Mouse (Mus musculus): Measurements from ENCODE around the gene Adat3. TPM values are rescaled to one million over a fixed set of nuclear protein-coding genes. Genes with fewer than 3 reads are reported as not detected.
A peak's percentile ranks its signal among the peaks of the same experiment; 100 is the strongest.
"Not testable (repeated sequence)": the region's sequence is repeated elsewhere in the genome, so short reads cannot be mapped to it uniquely, and the experiment has no call there.

Adat3 gene
- total RNA-seq, 2 experiments from 2014 or later: 3.0 to 3.2 TPM

DNA sequence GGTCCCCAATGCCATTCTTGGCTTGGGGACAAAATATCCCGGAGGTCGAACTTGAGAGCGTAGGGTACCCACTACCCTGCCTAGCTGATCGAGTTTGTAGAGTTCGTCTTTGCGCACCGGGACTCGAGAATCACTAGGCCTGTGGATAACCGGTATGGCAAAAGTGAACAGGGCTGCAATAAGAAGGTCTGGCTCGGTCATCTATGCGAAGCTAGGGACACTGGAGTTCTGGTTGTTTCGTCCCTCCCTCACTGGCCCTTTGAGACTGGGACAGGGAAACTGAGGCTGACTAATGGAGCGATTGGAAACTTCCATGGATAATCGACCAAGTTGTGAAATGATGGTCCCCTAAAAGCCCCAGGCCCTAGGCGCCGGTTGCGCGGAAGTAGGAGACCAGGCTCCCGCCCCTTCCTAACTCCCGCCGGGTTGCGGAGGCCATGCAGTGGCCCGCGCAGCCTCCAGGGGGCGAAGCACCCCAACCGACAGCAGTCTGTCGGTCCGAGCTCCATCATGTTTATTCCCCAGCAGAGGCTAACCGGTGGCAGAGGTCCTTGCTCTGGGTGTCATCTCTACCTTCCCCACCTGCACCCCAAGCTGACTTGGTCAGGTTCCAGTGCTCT is 24.4 kb upstream of the Adat3 start:
- DNase-seq (ENCODE audit: low spot score in 2 of 2): peak; percentile 72 to 86

DNA sequence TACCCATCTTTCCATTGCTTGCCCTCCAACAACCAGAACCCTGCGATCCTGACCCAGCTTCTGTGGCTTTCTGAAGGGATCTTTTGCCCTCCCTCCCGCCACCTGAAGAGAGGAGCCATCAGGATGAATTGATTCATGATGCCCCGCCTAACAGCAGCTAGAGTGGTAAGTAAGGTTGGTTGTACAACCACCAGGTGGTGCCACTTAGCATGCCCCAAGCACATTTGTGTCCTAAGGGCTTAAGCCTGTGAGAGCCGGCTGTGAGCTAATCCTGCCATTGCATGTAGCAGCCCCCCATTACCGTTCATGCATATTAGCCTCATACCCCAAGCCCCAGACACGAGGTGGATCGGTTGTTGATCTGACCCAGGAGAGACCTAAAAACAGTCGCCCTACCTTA is 23.8 kb upstream of the Adat3 start:
- peak in 1 of 2 experiments; percentile 46 for DNase-seq (ENCODE audit: low spot score in 2 of 2)

DNA sequence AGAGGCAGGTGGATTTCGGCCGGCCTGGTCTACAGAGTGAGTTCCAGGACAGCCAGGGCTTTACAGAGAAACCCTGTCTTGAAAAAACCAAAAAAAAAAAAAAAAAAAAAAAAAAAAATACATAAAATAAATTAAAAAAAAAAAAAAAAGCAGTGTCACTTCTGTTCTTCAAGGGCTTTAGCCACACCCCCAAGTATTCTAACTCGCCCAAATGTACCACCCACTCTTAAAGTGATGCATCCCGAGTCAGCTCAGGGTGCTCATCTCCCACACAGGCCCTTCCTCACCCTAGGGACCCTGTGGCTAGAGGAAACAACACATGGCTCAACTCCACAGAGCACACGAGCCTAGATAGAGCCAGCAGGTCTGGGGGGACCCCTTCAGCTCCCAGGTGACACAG is 19.6 kb upstream of the Adat3 start:
- DNase-seq (ENCODE audit: low spot score in 2 of 2): no peak

DNA sequence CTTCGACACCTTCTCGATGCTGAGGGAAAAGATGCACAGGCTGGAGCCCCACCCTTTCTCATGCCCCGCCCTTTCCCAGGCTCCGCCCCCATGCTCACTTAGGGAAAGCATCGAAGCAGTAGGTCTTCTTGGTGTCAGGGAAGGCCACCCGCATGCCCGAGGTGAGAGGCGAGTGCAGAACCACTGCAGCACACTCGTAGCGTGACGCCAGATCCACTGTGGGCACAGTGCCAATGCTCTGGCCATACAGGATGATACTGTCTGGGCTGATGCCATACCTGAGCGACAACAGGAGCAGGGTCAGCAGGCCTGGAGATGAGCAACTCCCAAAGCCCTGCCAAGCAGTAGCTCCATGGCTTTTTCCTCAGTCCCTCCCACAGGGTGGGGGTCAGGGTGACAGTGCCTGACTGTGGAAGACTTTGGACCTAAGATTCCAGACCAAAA is 18.6 kb upstream of the Adat3 start:
- DNase-seq (ENCODE audit: low spot score in 2 of 2): peak in 1 of 2 experiments; percentile 18

DNA sequence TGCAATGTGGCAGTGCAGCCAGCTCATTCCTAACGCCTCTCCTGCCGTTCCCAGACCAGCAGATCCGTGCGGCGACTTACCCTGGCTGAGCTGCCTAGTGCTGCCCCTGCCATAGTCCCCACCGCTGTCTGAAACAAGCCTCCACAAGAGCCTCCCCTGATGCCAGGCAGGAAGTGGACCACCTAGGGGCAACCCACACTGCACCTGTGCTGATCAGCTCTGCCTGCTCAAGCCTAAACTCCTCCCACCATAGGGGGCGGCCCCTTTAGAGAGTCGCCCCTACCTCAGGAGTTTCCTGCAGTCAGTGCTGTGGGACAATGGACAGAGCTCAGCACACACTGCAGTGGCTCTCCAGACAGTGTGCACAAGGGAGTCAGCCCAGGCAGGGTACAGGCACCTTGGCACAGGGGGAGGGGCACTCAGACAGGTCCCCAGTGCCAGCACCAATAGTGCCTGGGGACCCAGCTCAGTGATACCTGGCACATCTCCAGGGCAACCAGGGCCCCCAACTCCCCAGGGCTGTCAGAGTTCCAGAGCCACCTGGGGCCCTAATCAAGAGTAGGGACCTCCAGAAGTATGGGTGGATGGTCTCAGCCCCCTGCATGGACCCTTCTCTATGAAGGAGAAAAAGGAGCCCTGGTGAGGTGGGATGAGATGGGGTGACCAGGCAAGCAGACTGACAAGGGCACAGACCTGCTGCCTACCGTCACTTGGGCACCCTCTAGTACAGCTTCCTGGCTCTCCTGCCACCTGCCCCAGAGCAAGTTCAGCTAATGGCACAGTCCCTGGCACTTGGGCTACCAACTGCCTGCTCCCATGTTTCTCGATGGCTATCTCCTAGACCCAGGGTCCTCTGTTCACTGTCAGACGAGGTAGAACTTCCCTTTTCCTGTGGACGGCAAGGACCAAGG is 17.8 kb upstream of the Adat3 start:
- no peak for DNase-seq (ENCODE audit: low spot score in 2 of 2)

DNA sequence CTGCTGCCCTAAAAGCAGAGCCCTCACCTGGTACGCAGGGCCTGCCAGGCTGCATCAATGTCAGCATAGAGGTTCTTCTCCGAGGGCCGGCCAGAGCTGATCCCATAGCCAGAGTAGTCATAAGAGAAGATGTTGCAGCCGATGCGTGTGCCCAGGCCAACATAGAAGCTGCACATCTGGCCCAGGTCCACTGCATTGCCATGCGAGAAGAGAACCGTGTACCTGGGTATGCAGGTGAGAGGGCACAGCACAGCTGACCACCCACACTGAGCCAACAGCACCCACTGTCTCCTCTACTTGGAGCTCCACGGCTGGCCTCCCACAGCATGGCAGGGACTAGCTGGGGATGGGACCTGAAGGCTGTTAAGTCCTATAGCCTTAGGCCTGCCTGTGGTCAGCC is 17.1 kb upstream of the Adat3 start:
- DNase-seq (ENCODE audit: low spot score in 2 of 2): no peak

DNA sequence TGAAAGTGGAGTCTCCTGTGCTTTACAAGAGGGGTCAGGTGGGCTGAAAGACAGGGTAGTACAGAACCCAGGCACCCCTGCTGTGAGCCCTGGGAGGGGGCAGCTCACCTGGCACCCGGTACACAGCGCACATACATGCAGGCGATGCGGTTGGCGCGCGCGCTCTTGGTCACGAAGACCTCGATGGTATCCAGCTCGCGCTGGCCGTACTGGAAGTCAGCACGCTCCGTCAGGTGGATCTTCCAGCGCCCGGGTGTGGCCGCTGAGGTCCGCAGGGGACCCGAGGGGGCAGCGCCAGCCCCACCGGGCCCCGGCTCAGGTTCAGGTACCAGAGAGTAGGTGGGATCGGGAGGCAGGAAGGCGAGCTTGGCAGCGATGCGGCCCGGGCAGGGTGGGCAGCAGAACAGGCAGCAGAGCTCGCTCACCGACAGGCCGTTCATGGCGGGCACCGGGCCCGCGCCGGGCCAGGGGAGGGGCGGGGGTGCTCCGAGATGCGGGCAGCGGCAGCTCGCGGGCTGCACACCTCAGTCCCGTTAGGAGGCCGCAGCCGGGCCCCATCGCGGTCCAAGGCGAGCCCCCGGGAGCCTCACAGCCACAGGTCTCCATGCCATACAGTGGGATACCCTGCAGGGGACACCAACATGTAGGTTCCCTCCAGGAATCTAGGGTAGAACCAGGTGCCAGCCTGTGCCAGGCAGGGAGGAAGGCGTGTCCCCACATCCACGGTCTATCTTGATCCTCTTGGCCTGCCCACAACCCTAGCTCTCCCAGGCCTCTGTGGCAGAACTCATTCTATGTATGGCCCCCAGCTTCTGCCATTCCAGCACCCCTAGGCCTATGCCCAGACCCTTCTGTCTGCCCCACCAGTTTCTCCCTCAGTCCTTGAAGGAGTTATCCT is 16.0 kb upstream of the Adat3 start:
- peak in 1 of 2 experiments; percentile 30 for DNase-seq (ENCODE audit: low spot score in 2 of 2)

DNA sequence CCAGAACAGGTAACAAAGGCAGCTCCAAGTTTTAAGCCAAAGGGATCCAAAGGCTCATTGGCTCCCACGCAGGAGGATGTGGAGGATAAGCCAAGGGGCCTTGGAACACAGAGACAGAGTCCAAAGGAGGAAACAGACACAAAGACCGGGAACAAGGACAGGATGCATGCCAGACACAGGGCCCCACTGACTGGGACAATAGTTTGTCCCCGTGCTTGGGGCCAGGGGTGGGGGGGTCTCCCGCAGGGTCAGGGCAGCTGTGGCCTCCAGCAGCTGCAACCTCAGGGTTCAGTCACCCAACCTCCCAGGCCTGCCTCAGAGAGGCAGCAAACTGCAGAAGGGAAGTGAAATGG is 15.4 kb upstream of the Adat3 start:
- DNase-seq (ENCODE audit: low spot score in 2 of 2): peak in 1 of 2 experiments; percentile 17

DNA sequence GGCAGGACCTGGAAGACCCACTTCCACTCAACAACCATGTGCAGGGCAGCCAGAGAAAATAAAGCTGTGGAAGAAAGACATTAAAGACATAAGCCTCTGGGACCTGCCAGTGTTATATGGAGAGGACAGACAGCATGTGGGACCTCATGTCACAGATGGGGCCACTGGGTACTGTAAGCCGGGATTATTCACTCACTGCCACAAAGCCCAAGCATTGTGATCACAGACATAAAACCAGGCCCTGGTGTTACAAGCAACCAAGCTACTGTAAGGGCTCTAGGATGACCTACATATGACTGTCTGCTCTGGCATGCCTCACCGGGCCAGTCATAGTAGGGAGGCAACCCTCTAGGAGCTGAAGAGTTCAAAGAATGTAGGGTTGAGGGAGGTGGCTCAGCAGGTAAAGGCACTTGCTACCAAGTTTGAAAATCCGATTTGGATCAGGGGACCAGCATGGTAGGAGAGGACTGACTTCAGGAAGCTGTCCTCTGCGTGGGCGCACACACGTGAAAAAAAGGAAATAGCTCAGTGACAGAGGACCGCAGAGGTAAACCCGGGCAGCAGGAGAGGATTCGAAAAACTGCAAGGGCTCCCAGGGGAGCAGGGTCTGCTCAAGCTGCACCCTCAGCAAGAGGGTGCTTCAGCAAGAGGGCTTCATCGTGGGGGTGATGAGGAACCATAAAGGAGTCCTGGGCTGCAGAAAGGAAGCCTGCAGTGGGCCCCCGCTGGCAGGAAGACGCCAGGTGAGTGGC is 13.4 kb upstream of the Adat3 start:
- no peak for DNase-seq (ENCODE audit: low spot score in 2 of 2)

DNA sequence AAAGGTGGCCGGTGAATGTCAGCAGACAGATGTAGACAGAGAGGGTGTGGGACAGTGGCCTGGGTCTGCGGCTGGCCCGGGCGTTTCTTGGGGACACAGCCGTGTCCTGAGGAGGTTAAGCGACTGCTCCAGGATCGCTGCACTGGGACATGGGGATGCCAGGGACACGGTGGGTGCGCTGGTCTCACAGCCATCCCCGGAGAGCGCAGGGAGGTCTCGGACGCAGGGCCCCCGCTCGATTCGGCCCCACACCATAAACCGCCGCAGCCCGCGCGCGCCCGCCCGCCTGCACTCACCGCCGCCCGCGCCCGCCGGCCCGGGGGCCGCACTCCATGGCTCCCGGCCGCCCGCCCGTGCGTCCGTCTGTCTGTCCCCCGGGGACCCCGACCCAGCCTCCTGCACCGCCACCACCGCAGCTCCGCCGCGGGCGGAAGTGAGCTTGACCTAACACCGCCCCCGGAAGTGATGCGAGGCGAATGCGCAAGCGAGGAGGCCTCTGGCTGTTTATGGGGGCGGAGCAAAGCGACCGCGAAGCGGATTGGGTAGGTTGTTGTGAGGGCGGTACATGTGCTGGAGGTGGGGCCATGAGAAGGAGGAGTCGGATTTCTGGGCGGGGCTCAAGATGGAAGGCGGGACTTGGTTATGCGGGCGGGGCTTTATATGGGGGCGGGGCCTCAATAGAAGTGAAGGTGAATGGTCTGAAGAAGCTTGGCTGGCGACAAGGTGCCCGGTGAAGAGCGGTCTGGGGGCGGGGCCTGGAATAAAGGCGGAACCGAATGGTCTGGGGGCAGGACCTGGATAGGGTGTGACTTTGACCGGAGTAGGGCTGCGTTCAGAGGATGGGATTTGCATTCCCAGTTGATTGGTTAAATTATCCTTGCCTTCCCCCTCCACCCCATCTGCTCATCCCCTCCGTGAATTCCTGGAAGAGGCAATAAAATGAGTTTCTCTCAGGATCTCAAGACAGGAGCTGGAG is 12.5 kb upstream of the Adat3 start, which contains the start of gene Abhd17a:
Gene Abhd17a, minus strand, starts transcription at position 463 of the 976 bp plus-strand sequence.
- DNase-seq (ENCODE audit: low spot score in 2 of 2): peak; percentile 91 to 96

DNA sequence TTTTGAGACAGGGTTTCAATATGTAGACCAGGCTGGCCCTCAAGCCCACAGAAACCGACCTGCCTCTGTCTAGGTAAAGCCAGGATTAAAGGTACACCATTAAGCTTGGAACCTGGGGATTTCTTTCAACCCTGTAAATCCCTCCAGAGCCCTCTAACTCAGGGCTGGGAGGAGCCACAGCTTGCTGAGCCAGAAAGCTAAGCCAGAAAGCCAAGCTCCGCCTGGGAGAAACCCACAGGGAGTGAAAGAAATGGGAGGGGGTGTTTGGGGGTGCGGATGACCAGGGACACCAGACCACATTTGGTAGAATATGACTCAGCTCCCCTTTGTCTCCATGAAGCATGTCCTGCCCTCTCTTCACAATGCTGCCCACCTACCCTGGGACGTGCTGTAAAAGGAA is 6.4 kb upstream of the Adat3 start:
- DNase-seq (ENCODE audit: low spot score in 2 of 2): no peak

DNA sequence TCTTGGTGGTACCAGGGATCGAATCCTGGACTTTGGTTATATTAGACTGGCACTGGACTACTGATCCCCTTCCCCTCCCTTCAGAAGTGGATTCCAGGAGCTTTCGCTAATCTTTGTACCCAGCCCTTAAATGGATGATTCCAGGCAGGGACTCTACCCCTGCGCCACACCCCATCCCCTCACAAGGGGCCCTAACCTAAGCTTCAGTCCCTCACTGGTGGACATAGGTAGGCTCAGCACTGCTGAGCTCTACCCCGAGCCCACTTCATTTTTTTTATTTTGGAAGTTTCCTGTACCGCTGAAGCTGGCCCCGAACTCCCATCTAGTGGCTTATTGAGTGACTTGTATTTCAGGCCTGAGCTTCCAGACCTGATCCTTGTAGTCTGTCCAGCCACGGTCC is 684 bp downstream of the Adat3 start:
- DNase-seq (ENCODE audit: low spot score in 2 of 2): no peak

DNA sequence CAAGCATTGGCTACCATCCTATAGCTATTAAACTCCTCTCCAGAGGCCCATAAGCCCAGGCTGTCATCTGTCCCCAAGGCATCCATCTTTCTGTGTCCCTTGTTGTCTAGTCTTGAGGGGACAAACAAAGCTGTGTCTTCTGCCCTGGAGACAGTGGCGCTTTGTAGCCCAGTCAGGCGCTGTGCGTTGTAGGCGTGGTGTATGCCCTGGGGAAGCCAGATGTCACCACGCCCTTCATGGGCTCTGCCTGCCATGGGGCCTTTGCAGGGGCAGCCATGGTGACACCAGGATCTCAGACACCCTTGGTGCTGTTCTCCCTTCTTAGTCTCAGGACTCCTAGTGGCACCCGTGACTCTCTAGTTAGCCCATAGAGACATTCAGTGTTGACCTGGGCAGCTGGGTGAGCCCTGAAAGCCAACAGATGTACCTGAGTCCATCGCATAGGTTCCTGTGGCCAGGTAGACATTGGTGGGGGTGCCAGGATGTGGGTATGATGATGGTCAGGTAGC is 1.4 kb downstream of the Adat3 start:
- DNase-seq (ENCODE audit: low spot score in 2 of 2): no peak

DNA sequence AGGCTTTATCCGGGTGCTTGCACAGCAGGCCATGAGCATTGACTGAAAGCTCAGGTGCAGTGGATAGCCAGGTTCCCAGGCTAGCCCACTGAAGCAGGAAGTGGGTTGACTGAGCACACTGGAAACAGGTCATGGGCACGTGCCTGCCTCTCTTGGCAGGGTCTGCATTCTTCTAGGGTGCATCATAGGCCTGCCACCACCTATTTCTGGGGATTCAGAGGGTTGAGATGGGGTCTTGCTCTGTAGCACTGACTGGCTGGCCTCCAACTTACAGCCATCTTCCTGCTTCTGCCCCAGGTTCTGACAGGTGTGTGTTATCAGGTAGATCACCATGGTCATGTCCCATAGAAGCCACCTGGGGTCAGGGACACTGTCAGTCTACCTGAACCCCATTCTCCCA is 2.3 kb downstream of the Adat3 start:
- DNase-seq (ENCODE audit: low spot score in 2 of 2): no peak

DNA sequence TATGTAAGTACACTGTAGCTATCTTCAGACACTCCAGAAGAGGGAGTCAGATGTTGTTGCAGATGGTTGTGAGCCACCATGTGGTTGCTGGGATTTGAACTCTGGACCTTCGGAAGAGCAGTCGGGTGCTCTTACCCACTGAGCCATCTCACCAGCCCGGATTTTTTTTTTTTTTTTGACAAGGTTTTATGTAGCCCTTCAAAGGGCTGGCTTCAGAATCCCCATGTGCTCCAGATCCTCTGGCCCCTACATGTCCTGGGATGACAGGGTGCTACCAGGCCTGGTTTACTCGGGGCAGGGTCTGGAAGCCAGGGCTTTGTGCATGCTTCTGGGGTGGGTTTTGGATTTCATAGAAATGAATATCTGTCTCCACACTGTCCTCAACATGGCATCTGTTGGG is 3.0 kb downstream of the Adat3 start, which contains the start of gene Gm49322:
Gene Gm49322, plus strand, starts transcription at position 301 of the 400 bp plus-strand sequence.
- not testable (repeated sequence) for DNase-seq (ENCODE audit: low spot score in 2 of 2)

DNA sequence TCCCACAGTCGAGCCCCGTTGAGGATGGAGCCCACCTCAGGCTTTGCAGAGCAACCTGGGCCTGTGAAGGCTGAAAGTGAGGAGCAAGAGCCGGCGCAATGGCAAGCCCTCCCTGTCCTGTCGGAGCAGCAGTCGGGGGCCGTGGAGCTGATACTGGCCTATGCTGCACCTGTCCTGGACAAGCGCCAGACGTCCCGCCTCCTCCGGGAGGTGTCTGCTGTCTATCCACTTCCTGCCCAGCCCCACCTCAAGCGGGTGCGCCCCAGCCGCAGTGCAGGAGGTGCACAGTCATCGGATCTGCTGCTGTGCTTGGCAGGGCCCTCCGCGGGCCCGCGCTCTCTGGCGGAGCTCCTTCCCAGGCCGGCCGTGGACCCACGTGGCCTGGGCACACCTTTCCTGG is 3.6 kb downstream of the Adat3 start:
- no peak for DNase-seq (ENCODE audit: low spot score in 2 of 2)

DNA sequence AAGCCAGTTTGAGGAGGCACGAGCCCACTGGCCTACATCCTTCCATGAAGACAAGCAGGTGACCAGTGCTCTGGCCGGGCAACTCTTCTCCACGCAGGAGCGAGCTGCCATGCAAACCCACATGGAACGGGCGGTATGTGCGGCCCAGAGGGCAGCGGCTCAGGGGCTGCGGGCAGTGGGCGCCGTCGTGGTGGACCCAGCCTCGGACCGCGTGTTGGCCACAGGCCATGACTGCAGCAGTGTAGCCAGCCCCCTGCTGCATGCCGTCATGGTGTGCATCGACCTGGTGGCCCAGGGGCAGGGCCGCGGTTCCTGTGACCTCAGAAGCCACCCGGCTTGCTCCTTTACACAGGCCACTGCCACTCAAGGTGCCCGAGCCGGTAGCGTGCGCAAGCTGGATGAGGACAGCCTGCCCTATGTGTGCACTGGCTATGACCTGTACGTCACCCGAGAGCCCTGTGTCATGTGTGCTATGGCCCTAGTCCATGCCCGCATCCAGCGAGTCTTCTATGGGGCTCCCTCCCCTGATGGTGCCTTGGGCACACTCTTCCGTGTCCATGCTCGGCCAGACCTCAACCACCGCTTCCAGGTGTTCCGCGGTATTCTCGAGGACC is 4.2 kb downstream of the Adat3 start:
- DNase-seq (ENCODE audit: low spot score in 2 of 2): no peak

DNA sequence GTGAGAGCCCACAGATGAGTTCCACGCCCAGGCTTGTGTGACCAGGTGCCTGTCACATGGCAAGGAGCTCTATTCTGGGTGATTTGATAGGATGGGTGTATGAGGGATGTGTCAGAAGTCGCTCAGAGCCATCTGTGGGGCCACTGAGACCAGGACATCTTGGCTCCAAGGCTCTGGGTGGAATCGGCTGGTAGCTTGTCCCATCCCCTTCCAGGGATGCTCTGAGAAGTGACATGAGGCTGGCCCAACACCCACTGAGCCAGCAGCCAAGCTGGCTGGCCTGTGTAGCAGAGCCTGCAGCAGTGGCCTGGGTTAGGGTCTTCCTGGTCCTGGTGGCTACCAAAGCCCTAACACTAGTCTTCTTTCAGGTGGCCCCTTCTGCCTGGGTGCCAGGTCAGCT is 5.8 kb downstream of the Adat3 start:
- DNase-seq (ENCODE audit: low spot score in 2 of 2): no peak
